Mouse (Mus musculus) intestine, embryonic 14.5 days (tissue): ENCODE measurements at regions not wholly inside any gene's neighbourhood (a gene's known extent, or its start where the extent isn't known, plus 50 kb on each side); places are given as distances from the start of the nearest gene placed in this dataset.

ENCODE experiments used
- ATAC-seq: fragments of 200-750 bp; cut with Nextera tagmentation; replicated peaks from 2 replicates; pipeline ENCODE4 v1.8.0; 2017; ENCODE audit warnings: low read depth, moderate number of reproducible peaks, moderate TSS enrichment, moderate library complexity; ENCODE audit not compliant: low FRiP score, low TSS enrichment
- DNase-seq: peaks from one replicate; pipeline ENCODE4 v3.0.0-alpha.2; 2018; ENCODE audit warnings: low spot score
- H3K27ac ChIP-seq: fragments of 300-500 bp; sonication (generic); 2 replicates; pipeline ENCODE4 v1.5.1; 2014; ENCODE audit warnings: low read depth, mild to moderate bottlenecking, control low read depth
- H3K27me3 ChIP-seq: fragments of 300-500 bp; sonication (generic); replicated peaks from 2 replicates; pipeline ENCODE4 v1.6.1; 2014; ENCODE audit warnings: low read length, control low read depth; ENCODE audit not compliant: control insufficient read depth, insufficient read depth
- H3K36me3 ChIP-seq: fragments of 300-500 bp; sonication (generic); 2 replicates; pipeline ENCODE4 v1.6.1; 2014; ENCODE audit warnings: low read length, control low read depth; ENCODE audit not compliant: control insufficient read depth, insufficient read depth
- H3K4me1 ChIP-seq: fragments of 300-500 bp; sonication (generic); replicated peaks from 2 replicates; pipeline ENCODE4 v1.6.1; 2014; ENCODE audit warnings: low read length, control low read depth, mixed read lengths; ENCODE audit not compliant: control insufficient read depth, insufficient read depth
- H3K4me2 ChIP-seq: fragments of 300-500 bp; sonication (generic); 2 replicates; pipeline ENCODE4 v1.6.1; 2014; ENCODE audit warnings: low read length
- H3K4me3 ChIP-seq: fragments of 300-500 bp; sonication (generic); 2 replicates; pipeline ENCODE4 v1.5.1; 2014; ENCODE audit warnings: low read depth, low read length, control low read depth, mixed read lengths
- H3K9ac ChIP-seq: fragments of 300-500 bp; sonication (generic); 2 replicates; pipeline ENCODE4 v1.6.1; 2014; ENCODE audit warnings: mild to moderate bottlenecking, low read length
- H3K9me3 ChIP-seq: fragments of 300-500 bp; sonication (generic); 2 replicates; pipeline ENCODE4 v1.6.1; 2016; ENCODE audit warnings: low read length, control low read depth; ENCODE audit not compliant: control insufficient read depth
- WGBS: fragments of 180-500 bp; shearing (Covaris S2); extraction: QIAGEN DNeasy Blood & Tissue Kit; methylation state at CpG from one replicate; pipeline ENCODE4 v1.1.7; 2014; 5-methylcytosine and 5-hydroxymethylcytosine counted together

DNA sequence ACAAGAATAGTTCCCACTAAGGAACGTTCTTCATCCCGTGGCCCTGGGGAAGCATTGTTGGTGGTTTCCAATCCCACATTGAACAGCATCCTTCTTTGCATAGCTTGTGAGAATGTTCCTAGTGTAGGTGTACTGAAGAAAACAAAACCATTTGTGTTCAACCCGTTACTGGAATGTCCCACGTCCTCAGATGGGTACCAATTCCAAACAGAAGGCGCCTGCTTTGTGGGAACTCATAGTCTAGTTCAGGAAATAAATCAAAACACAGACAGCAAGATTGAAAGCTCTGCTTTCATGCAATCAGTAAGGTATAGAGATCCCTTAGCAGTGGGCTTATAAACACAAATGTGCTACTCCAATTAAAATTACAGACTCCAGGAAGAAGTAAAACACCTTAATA, 219.4 kb downstream of the Lrig3 start:
- WGBS = 85% methylated on average over 5 of the region's 5 CpGs
- H3K27me3 ChIP-seq = no peaks in the 10 kb centered on the region
- H3K4me3 ChIP-seq = no peak overlapping the region
- no peaks in the 10 kb centered on the region for H3K9me3 ChIP-seq
- H3K27ac ChIP-seq = no peak overlapping the region
- peak; percentile 25 for DNase-seq
- H3K9ac ChIP-seq = no peak overlapping the region
- H3K4me1 ChIP-seq = no peaks in the 10 kb centered on the region
- H3K36me3 ChIP-seq = no peaks in the 10 kb centered on the region
- H3K4me2 ChIP-seq = no peak overlapping the region
- no peak for ATAC-seq

GRCm38 (mm10) chr10:126186086-126186485, 220.1 kb downstream of the Lrig3 start:
- no peak overlapping the region for H3K4me2 ChIP-seq
- no peaks in the 10 kb centered on the region for H3K4me1 ChIP-seq
- no peak overlapping the region for H3K4me3 ChIP-seq
- no peak overlapping the region for H3K27ac ChIP-seq
- ATAC-seq (no peak), DNase-seq (no peak)
- WGBS = 89% methylated on average over 10 of the region's 10 CpGs
- H3K9ac ChIP-seq = no peak overlapping the region
- H3K27me3 ChIP-seq = no peaks in the 10 kb centered on the region
- H3K9me3 ChIP-seq = no peaks in the 10 kb centered on the region
- no peaks in the 10 kb centered on the region for H3K36me3 ChIP-seq

GRCm38 (mm10) chr10:126189001-126189400, 223.0 kb downstream of the Lrig3 start:
- Histone ChIP-seq H3K4me1 (no peaks in the 10 kb centered on the region), H3K36me3 (no peaks in the 10 kb centered on the region), H3K4me2 (no peak overlapping the region), H3K9me3 (no peaks in the 10 kb centered on the region), H3K9ac (no peak overlapping the region), H3K27me3 (no peaks in the 10 kb centered on the region), H3K27ac (no peak overlapping the region), H3K4me3 (no peak overlapping the region)
- no peak for ATAC-seq
- no peak for DNase-seq
- WGBS = 75% methylated on average over 10 of the region's 10 CpGs
